Mouse (Mus musculus) cortical plate, adult 2 months (tissue): Measurements from ENCODE around the gene Fam149a.
A peak's percentile ranks its signal among the peaks of the same experiment; 100 is the strongest.

Source experiments
- CTCF ChIP-seq: fragments of 200-500 bp; IDR thresholded peaks from 2 replicates; pipeline ENCODE4 v1.5.1; 2011; ENCODE audit warnings: mild to moderate bottlenecking, control low read depth, low read length; ENCODE audit not compliant: insufficient read depth; ENCODE audit errors: extremely low read depth
- POLR2A ChIP-seq: fragments of 200-500 bp; IDR thresholded peaks from 2 replicates; pipeline ENCODE4 v1.6.1; 2011; ENCODE audit warnings: mild to moderate bottlenecking, low read length, control low read depth; ENCODE audit not compliant: insufficient read depth; ENCODE audit errors: extremely low read depth

DNA sequence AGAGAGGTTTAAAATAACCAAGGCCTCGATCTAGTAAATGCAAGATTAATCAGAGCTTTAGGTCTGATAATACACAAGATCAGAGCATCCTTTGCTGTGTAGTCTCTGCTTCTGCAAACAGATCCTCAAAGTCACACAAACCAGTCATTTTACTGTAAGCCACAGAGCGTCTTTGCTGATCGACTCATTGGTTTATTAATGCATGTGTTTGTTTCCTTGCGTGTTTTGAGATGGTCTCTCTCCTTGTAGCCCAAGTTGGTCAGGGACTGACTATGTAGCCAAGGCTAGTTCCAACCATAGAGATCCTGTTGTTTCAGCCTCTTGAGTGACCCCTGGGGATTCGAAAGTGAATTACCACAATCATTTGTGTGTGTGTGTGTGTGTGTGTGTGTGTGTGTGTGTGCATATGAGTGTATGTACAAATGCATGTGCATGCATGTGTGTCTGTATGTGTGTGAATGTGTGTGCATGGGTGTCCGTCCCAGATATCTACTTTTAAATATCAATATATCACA, 22.9 kb downstream of the Fam149a start:
- TF ChIP-seq CTCF (peak; percentile 11; the same call in 1 of the 2 replicates), POLR2A (no peak)
